Mouse (Mus musculus): ENCODE results near the gene Syne2. TPM values are rescaled to one million over a fixed set of nuclear protein-coding genes. Genes with fewer than 3 reads are reported as not detected.
"Not testable (repeated sequence)": the region's sequence is repeated elsewhere in the genome, so short reads cannot be mapped to it uniquely, and the experiment has no call there.

Gene Syne2
- total RNA-seq, 2 experiments from 2014 or later = 33.4 to 40.0 TPM

- DNase-seq; intact Hi-C loops (cut with DNase I): not testable (repeated sequence)
Measured at GRCm38 (mm10) chr12:76133081-76133480, 315.1 kb downstream of the Syne2 start.

- DNase-seq = no peak
- intact Hi-C loops (cut with DNase I) = no loop called here
Measured at GRCm38 (mm10) chr12:76136701-76137100, 318.8 kb downstream of the Syne2 start.

GRCm38 (mm10) chr12:76152389-76152788, 334.5 kb downstream of the Syne2 start:
- intact Hi-C loops (cut with DNase I) = not testable (repeated sequence)
- peak in 1 of 2 experiments; percentile 5 for DNase-seq

Small RNAs within 50 kb of the gene (microRNA-seq; reads per million reads assigned to microRNA genes)
- 0 reads per million in 2 experiments for gene Mir5101 (ENCODE audit: borderline number of aligned reads in 2 of 2)

Other genes starting within 250 kb of the Syne2 start
- 10 to 100 TPM; 32.4 to 32.8 TPM for gene Ppp2r5e, start 221.9 kb upstream of the Syne2 start, total RNA-seq (2021)
- gene Wdr89, start 148.6 kb upstream of the Syne2 start, total RNA-seq (2021) = 1 to 10 TPM; 2.4 to 2.9 TPM
- gene Sgpp1, start 82.4 kb upstream of the Syne2 start, total RNA-seq (2021) = 10 to 100 TPM; 19.8 to 20.4 TPM

Data from heart, postnatal 36 days (tissue).